Comparison of ENCODE assay signal across 9 mouse cellular contexts in the genomic region with DNA sequence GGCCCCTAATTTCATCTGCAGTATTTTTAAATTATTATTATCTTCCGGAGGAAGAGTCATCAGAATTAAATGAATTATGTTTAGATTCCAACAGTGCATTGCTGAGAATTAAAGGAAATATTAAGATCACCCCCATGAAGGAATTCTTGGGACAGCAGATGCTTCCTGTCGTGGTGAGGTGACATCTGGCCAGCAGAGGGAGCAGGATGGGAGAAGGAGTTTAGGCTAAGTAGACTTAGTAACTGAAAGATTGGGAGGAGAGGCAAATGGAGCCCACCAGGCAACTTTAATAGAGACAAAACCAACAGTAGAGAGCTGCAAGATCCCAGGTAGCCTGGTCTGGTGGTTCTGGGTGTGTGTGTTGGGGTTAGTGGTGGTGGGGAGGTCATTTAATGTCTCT.
A peak's percentile ranks its signal among the peaks of the same experiment; 100 is the strongest.
DNase-seq lines count a peak whose midpoint lies in the region; ATAC-seq lines count a peak whose summit lies in the region.
"Had no signal": no experiment of that assay in that cellular context is flagged by ENCODE, and none has a peak within 500 bp of the region (broad histone marks: within the 10 kb centered on the region; RNA-seq: fewer than 3 reads in every experiment).

No protein-coding gene starts in this region.

- no peaks in the 10 kb centered on the region for H3K27me3 ChIP-seq in midbrain, embryonic 11.5 days (ENCODE audit: control insufficient read depth, insufficient read depth, low read length)
- H3K27me3 ChIP-seq in midbrain, embryonic 13.5 days, result no peaks in the 10 kb centered on the region
- H3K27me3 ChIP-seq: heart, embryonic 13.5 days had no signal

- H3K9me3 ChIP-seq in midbrain, embryonic 11.5 days (ENCODE audit: control insufficient read depth, low read length), result no peaks in the 10 kb centered on the region
- no peaks in the 10 kb centered on the region for H3K9me3 ChIP-seq in midbrain, embryonic 13.5 days
- H3K9me3 ChIP-seq: heart, embryonic 13.5 days had no signal

- H3K9ac ChIP-seq in midbrain, embryonic 11.5 days (ENCODE audit: low read length), result no peak overlapping the region
- H3K9ac ChIP-seq in midbrain, embryonic 13.5 days (replicated peaks), result no peak overlapping the region
- H3K9ac ChIP-seq: heart, embryonic 13.5 days had no signal

- WGBS in midbrain, embryonic 11.5 days, result 32% methylated on average over 2 of the region's 2 CpGs
- 43% methylated on average over 2 of the region's 2 CpGs for WGBS in midbrain, embryonic 13.5 days

- no peak overlapping the region for H3K27ac ChIP-seq in midbrain, embryonic 11.5 days (ENCODE audit: low read depth, low read length)
- no peak overlapping the region for H3K27ac ChIP-seq in midbrain, embryonic 13.5 days
- H3K27ac ChIP-seq: heart, embryonic 13.5 days had no signal

- H3K36me3 ChIP-seq in midbrain, embryonic 11.5 days (ENCODE audit: control insufficient read depth, insufficient read depth, low read length), result no peaks in the 10 kb centered on the region
- no peaks in the 10 kb centered on the region for H3K36me3 ChIP-seq in midbrain, embryonic 13.5 days
- H3K36me3 ChIP-seq: heart, embryonic 13.5 days had no signal

- peak; percentile 9 to 17 for DNase-seq in frontal cortex, postnatal 36 days (ENCODE audit: low spot score in 2 of 2)
- DNase-seq in frontal cortex, postnatal 25 days (ENCODE audit: low spot score in 2 of 2), result no peak
- peak; percentile 84 for DNase-seq in midbrain, embryonic 11.5 days (ENCODE audit: low spot score, missing footprints)
- DNase-seq in adrenal gland, postnatal 25 days, result peak; percentile 31
- peak; percentile 53 for DNase-seq in kidney, postnatal 14 days
- peak; percentile 36 for DNase-seq in right cerebral cortex, postnatal 14 days
- DNase-seq in MN1 (ENCODE audit: low spot score), result no peak

- no peak overlapping the region for H3K4me2 ChIP-seq in midbrain, embryonic 11.5 days
- no peak overlapping the region for H3K4me2 ChIP-seq in midbrain, embryonic 13.5 days (replicated peaks)
- H3K4me2 ChIP-seq: heart, embryonic 13.5 days had no signal

- H3K4me3 ChIP-seq in midbrain, embryonic 11.5 days (ENCODE audit: low read depth, low read length), result no peak overlapping the region
- H3K4me3 ChIP-seq in midbrain, embryonic 13.5 days (replicated peaks), result no peak overlapping the region
- H3K4me3 ChIP-seq: heart, embryonic 13.5 days had no signal

- ATAC-seq in midbrain, embryonic 11.5 days (ENCODE audit: low FRiP score), result no peak
- ATAC-seq in midbrain, embryonic 13.5 days, result no peak

- no peaks in the 10 kb centered on the region for H3K4me1 ChIP-seq in midbrain, embryonic 11.5 days (ENCODE audit: control insufficient read depth, insufficient read depth, low read length)
- H3K4me1 ChIP-seq in midbrain, embryonic 13.5 days (replicated peaks), result no peaks in the 10 kb centered on the region

Comparison
In these comparisons a context has a peak if more than half of its experiments do, and no peak if none do; other contexts are left out.
1. DNase-seq: peak in frontal cortex, postnatal 36 days (2 of 2), midbrain, embryonic 11.5 days (single experiment), adrenal gland, postnatal 25 days (single experiment), kidney, postnatal 14 days (single experiment) and right cerebral cortex, postnatal 14 days (single experiment); none in frontal cortex, postnatal 25 days (0 of 2) and MN1 (single experiment).